Mouse (Mus musculus) small intestine, adult 2 months (tissue): Measurements from ENCODE around the gene Kat6b. TPM values are rescaled to one million over a fixed set of nuclear protein-coding genes. Genes with fewer than 3 reads are reported as not detected.

Experiments
- H3K27ac ChIP-seq: fragments of 200-500 bp; 2 replicates; pipeline ENCODE4 v1.5.1; 2012; ENCODE audit warnings: low read depth, low read length, control low read depth, inconsistent platforms; ENCODE audit not compliant: insufficient read depth
- H3K27me3 ChIP-seq: fragments of 200-500 bp; 2 replicates; pipeline ENCODE4 v1.6.1; 2012; ENCODE audit warnings: mild to moderate bottlenecking, moderate library complexity, low read length, inconsistent platforms; ENCODE audit not compliant: control insufficient read depth, insufficient read depth
- H3K36me3 ChIP-seq: fragments of 200-500 bp; 2 replicates; pipeline ENCODE4 v1.6.1; 2012; ENCODE audit warnings: mild to moderate bottlenecking, low read length, control low read depth, inconsistent platforms; ENCODE audit not compliant: control insufficient read depth, insufficient read depth
- H3K4me1 ChIP-seq: fragments of 200-500 bp; 2 replicates; pipeline ENCODE4 v1.6.1; 2012; ENCODE audit warnings: low read length, inconsistent platforms, mixed read lengths; ENCODE audit not compliant: control insufficient read depth, insufficient read depth, insufficient read length
- H3K4me3 ChIP-seq: fragments of 200-500 bp; 2 replicates; pipeline ENCODE4 v1.5.1; 2012; ENCODE audit warnings: low read depth, mild to moderate bottlenecking, control low read depth, inconsistent platforms, low read length, moderate library complexity
- CTCF ChIP-seq: fragments of 200-500 bp; IDR thresholded peaks from 2 replicates; pipeline ENCODE4 v1.5.1; 2012; ENCODE audit warnings: low read depth, mild to moderate bottlenecking, control low read depth, inconsistent platforms, low read length, moderate library complexity, mixed read lengths; ENCODE audit not compliant: insufficient replicate concordance, insufficient read length; ENCODE audit errors: extremely low read depth
- POLR2A ChIP-seq: fragments of 200-500 bp; IDR thresholded peaks from 2 replicates; pipeline ENCODE4 v1.6.1; 2012; ENCODE audit warnings: low read depth, mild to moderate bottlenecking, control low read depth, inconsistent platforms, low read length, moderate library complexity
- WGBS: fragments of 180-500 bp; shearing (Covaris S2); methylation state at CpG from one replicate; pipeline ENCODE4 v1.1.7; 2018; 5-methylcytosine and 5-hydroxymethylcytosine counted together
- polyA plus RNA-seq: library from polyadenylated mRNA; depleted of rRNA; stranded (reverse); fragments of >200 nt; gene quantifications from 2 replicates; pipeline ENCODE4 v1.2.3, GENCODE M21; 2012

Kat6b gene
- polyA plus RNA-seq, 1 experiment, result 8.3 TPM

- H3K4me1 ChIP-seq, result no peaks in the 10 kb centered on the region
- H3K4me3 ChIP-seq, result no peak overlapping the region
- 25% methylated on average over 4 of the region's 4 CpGs for WGBS
- H3K27me3 ChIP-seq, result no peaks in the 10 kb centered on the region
- peaks cover 8% of the 10 kb centered on the region for H3K36me3 ChIP-seq
- H3K27ac ChIP-seq, result no peak overlapping the region
- no peak for TF ChIP-seq POLR2A
- no peak for TF ChIP-seq CTCF
Measured at GRCm38 (mm10) chr14:21617221-21617980, 136.2 kb downstream of the Kat6b start.

- no peak overlapping the region for H3K4me3 ChIP-seq
- no peaks in the 10 kb centered on the region for H3K27me3 ChIP-seq
- H3K36me3 ChIP-seq, result peaks cover 15% of the 10 kb centered on the region
- H3K27ac ChIP-seq, result no peak overlapping the region
- TF ChIP-seq POLR2A (no peak), CTCF (no peak)
- WGBS, result 94% methylated on average over 7 of the region's 7 CpGs
- H3K4me1 ChIP-seq, result no peaks in the 10 kb centered on the region
Measured at GRCm38 (mm10) chr14:21619951-21620350, 138.7 kb downstream of the Kat6b start.

GRCm38 (mm10) chr14:21625946-21626345, 144.7 kb downstream of the Kat6b start:
- Histone ChIP-seq H3K27me3 (no peaks in the 10 kb centered on the region), H3K4me3 (no peak overlapping the region), H3K36me3 (peaks cover 29% of the 10 kb centered on the region), H3K27ac (no peak overlapping the region), H3K4me1 (no peaks in the 10 kb centered on the region)
- 94% methylated on average over 9 of the region's 9 CpGs for WGBS
- TF ChIP-seq CTCF, result no peak
- TF ChIP-seq POLR2A, result no peak

GRCm38 (mm10) chr14:21631665-21632200, 150.5 kb downstream of the Kat6b start:
- H3K27ac ChIP-seq, result no peak overlapping the region

GRCm38 (mm10) chr14:21636548-21636947, 155.3 kb downstream of the Kat6b start:
- TF ChIP-seq POLR2A (no peak), CTCF (no peak)
- no peaks in the 10 kb centered on the region for H3K4me1 ChIP-seq

More at GRCm38 (mm10) chr14:21631665-21632200, 150.5 kb downstream of the Kat6b start:
- Histone ChIP-seq H3K27me3 (no peaks in the 10 kb centered on the region), H3K36me3 (peaks cover 32% of the 10 kb centered on the region), H3K4me1 (no peaks in the 10 kb centered on the region), H3K4me3 (no peak overlapping the region)
- TF ChIP-seq CTCF (no peak), POLR2A (no peak)
- 75% methylated on average over 5 of the region's 5 CpGs for WGBS

GRCm38 (mm10) chr14:21640806-21641435, 159.7 kb downstream of the Kat6b start:
- 87% methylated on average over 4 of the region's 4 CpGs for WGBS
- no peak overlapping the region for H3K4me3 ChIP-seq
- no peaks in the 10 kb centered on the region for H3K27me3 ChIP-seq
- H3K36me3 ChIP-seq, result peaks cover 33% of the 10 kb centered on the region
- no peak overlapping the region for H3K27ac ChIP-seq
- TF ChIP-seq POLR2A (no peak), CTCF (no peak)
- H3K4me1 ChIP-seq, result no peaks in the 10 kb centered on the region

More at GRCm38 (mm10) chr14:21636548-21636947, 155.3 kb downstream of the Kat6b start:
- peaks cover 37% of the 10 kb centered on the region for H3K36me3 ChIP-seq
- WGBS, result 86% methylated on average over 6 of the region's 6 CpGs
- H3K27ac ChIP-seq, result no peak overlapping the region
- no peak overlapping the region for H3K4me3 ChIP-seq
- no peaks in the 10 kb centered on the region for H3K27me3 ChIP-seq

GRCm38 (mm10) chr14:21653813-21654212, 172.6 kb downstream of the Kat6b start:
- 38% methylated on average over 2 of the region's 2 CpGs for WGBS
- Histone ChIP-seq H3K27ac (no peak overlapping the region), H3K4me3 (no peak overlapping the region), H3K36me3 (peaks cover 3% of the 10 kb centered on the region; the same call in 1 of the 2 replicates), H3K27me3 (no peaks in the 10 kb centered on the region), H3K4me1 (no peaks in the 10 kb centered on the region)
- TF ChIP-seq POLR2A, result no peak
- no peak for TF ChIP-seq CTCF
